Mouse (Mus musculus): ENCODE measurements around the gene Kxd1.

Kxd1 gene

DNA sequence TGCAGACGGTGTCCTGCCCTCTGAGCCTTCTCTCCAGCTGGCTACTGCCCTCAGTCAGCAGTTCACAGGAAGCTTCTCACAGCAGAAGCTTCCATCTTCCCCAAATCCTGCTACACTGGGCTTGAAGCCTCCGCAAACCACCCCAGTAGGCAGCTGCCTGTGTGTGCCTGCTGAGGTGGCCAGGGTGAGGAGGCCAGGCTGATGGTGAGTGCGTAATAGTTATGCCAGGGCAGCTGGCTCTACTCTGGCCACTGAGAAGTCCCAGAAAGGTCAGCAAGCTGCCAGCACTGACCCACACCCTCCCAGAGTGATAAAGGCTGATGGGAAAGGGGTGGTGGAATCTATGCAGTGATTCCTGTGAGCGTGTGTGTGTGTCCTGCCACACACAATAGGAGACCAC lies 61.5 kb downstream of the Kxd1 start:
- no peak for DNase-seq

DNA sequence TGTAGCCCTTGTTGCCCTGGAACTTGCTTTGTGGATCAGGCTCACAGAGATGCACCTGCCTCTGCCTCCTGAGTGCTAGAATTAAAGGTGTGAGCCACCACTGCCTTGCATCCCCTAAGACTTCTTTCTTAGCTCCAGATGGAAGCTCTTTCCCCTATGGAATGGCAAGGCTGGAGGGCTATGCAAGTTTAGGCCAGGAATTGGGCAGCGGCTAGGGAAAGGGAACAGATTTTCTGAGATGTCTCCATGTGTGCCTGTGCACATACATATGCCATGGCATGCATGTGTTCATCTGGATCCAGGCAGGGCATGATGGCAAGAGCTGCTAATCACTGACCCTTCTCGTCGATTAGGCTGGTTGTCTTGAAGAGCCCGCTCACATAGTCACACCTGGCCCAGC lies 62.1 kb downstream of the Kxd1 start:
- no peak for DNase-seq

GRCm38 (mm10) chr8:70464162-70464561 lies 63.6 kb downstream of the Kxd1 start:
- no peak for DNase-seq

GRCm38 (mm10) chr8:70463306-70463705 lies 64.5 kb downstream of the Kxd1 start:
- no peak for DNase-seq

DNA sequence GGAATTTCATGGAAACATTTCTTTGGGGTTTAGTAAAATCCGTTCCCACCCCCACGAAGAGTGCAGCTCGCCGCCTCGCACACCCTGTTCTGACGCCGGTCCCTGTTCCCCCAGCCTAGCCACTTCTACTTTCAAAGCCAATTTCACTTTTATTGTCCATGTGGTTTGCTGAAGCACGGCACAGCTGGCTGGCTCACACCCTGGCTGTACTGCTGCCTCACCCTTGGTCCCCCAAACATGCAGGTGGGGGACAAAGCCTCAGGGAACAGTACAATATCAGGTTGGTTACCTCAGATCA lies 65.3 kb downstream of the Kxd1 start:
- DNase-seq = no peak

DNA sequence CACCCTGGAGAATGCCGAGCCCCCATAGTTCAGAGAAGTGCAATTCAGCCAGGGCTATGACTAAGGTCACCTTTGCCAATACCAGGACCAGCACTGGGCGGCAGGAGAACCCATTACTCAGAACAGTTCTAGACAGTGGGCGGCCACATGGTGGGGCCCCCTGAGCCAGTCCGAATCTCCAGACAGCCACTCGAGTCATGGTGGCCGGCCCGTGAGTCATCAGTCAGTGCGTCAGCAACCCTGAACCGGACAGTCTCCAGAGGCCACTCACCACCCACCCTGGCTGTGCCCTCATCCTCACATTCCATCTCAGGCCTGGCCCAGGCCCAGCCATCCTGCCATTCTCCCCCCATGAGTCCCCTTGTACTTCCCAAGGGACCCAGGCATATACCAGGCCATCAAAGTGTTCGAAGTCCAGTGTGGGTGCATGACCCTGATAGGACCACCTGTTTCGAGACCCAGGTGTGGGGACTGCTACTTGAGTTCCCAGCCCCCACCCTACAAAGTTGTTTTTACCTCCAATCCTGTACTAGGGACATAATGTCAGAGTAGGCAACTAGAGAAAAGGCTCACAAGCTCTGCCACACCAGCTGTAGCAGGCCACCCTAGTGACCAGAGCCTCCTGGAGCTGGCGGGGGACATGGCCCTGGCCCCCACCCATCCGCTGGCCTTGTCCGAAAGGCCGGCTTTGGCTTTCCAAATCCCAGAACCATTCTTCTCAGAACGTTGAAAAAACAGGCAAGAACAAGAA lies 65.8 kb downstream of the Kxd1 start:
- no peak for DNase-seq

DNA sequence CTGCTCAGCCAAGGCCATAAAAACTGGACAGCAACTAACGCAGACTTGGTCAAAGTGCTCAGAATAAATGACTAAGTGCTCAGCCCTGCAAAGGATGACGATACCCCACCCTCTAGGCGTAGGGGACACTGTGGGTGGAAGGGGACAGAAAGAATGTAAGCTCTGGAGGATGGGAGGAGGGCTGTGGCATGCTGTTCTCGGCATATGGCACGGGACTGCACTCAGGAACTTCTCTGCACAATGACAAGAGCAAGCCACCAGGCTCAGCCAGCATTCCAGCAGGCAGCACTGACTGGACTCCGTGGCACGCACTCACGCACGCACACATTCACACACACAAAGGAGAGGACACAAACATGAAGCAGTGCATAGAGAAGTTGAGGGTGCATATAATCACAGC lies 67.2 kb downstream of the Kxd1 start:
- no peak for DNase-seq

GRCm38 (mm10) chr8:70460199-70460598 lies 67.6 kb downstream of the Kxd1 start:
- DNase-seq = no peak

DNA sequence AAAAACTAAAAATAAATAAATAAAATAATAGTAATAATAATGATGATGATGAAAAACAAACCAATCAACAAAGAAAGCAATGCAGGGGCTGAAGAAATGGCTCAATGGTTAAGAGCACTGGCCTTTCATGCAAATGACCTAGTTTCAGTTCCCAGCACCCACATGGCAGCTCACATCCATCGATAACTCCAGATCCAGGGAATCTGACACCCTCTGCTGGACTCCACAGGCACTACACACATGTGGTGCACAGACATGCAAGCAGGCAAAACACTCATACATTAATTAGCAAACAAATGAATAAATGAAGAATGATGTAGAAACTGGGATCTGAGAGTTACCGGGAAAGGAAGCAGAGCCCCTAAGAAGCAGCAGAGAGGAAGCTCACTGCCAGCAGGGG lies 68.1 kb downstream of the Kxd1 start:
- no peak for DNase-seq

DNA sequence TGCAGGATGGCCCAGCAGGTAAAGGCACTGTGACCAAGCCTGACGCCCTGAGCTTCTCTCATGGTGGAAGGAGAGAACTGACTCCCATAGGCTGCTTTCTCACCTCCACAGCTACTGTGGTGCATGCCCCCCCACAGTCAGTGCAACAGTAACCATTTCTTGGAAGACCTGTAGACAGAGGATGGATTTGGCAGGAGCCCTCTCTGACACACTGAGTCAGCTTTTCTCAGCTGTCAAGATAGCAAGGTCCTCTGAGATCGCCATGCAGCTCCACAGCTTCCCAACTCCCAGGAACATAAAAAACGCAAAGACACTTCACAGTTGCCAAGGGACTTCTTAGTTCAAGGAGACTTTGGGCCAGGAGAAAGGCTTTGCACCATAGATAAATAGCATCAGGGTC lies 69.3 kb downstream of the Kxd1 start:
- DNase-seq = no peak

Data from kidney, adult 18-20 months (tissue).